Mouse (Mus musculus) heart, adult 2 months (tissue): Measurements from ENCODE around the gene Rgl1. TPM values are rescaled to one million over a fixed set of nuclear protein-coding genes. Genes with fewer than 3 reads are reported as not detected.

Experiments used
- DNase-seq, 2 experiments: peaks; one replicate each; pipeline ENCODE4 v3.0.0; 2021
- H3K27ac ChIP-seq: fragments of 200-600 bp; 2 replicates; pipeline ENCODE4 v1.8.1; 2022
- H3K27me3 ChIP-seq: fragments of 200-500 bp; 2 replicates; pipeline ENCODE4 v1.6.1; 2012; ENCODE audit warnings: mild to moderate bottlenecking, low read length, inconsistent platforms, mixed read lengths; ENCODE audit not compliant: control insufficient read depth, insufficient read depth
- H3K36me3 ChIP-seq: fragments of 200-500 bp; 2 replicates; pipeline ENCODE4 v1.6.1; 2012; ENCODE audit warnings: low read length, inconsistent platforms; ENCODE audit not compliant: control insufficient read depth, insufficient read depth
- H3K4me1 ChIP-seq: fragments of 200-500 bp; 2 replicates; pipeline ENCODE4 v1.6.1; 2011; ENCODE audit warnings: low read length; ENCODE audit not compliant: control insufficient read depth, insufficient read depth
- H3K4me3 ChIP-seq: fragments of 200-600 bp; 2 replicates; pipeline ENCODE4 v1.8.1; 2022
- H3K79me2 ChIP-seq: fragments of 200-500 bp; replicated peaks from 2 replicates; pipeline ENCODE4 v1.6.1; 2012; ENCODE audit warnings: mild to moderate bottlenecking, inconsistent platforms, low read length, moderate library complexity, mixed read lengths; ENCODE audit not compliant: control insufficient read depth, insufficient read depth
- H3K9ac ChIP-seq: fragments of 200-500 bp; 2 replicates; pipeline ENCODE4 v1.6.1; 2012; ENCODE audit warnings: low read depth, mild to moderate bottlenecking, control low read depth, inconsistent platforms, low read length, mixed read lengths
- CTCF ChIP-seq: fragments of 200-600 bp; IDR thresholded peaks from 2 replicates; pipeline ENCODE4 v1.8.1; 2022; ENCODE audit warnings: antibody characterized with exemption, mild to moderate bottlenecking, moderate library complexity
- EP300 ChIP-seq: fragments of 200-500 bp; IDR thresholded peaks from 2 replicates; pipeline ENCODE4 v1.6.1; 2011; ENCODE audit warnings: low read depth, low read length, control low read depth; ENCODE audit not compliant: insufficient read depth
- POLR2A ChIP-seq: fragments of 200-500 bp; IDR thresholded peaks from 2 replicates; pipeline ENCODE4 v1.6.1; 2011; ENCODE audit warnings: mild to moderate bottlenecking, low read depth, low read length, control low read depth; ENCODE audit not compliant: insufficient read depth
- WGBS: fragments of 180-500 bp; shearing (Covaris S2); methylation state at CpG from one replicate; pipeline ENCODE4 v1.1.7; 2018; 5-methylcytosine and 5-hydroxymethylcytosine counted together
- intact Hi-C: fragments of 180-260 bp; cut with DNase I; formaldehyde crosslinking; loops from one replicate; pipeline ENCODE4 v1.15.1; 2025
- polyA plus RNA-seq: library from polyadenylated mRNA; depleted of rRNA; stranded (reverse); fragments of >200 nt; gene quantifications from 2 replicates; pipeline ENCODE4 v1.2.3, GENCODE M21; 2012
- total RNA-seq, 2 experiments: library from RNA; stranded (reverse); gene quantifications; 2 replicates each; pipeline ENCODE4 v1.2.3; 2021

Gene Rgl1
- total and polyA plus RNA-seq, 3 experiments: 14.9 to 33.2 (median 28.4) TPM

DNA sequence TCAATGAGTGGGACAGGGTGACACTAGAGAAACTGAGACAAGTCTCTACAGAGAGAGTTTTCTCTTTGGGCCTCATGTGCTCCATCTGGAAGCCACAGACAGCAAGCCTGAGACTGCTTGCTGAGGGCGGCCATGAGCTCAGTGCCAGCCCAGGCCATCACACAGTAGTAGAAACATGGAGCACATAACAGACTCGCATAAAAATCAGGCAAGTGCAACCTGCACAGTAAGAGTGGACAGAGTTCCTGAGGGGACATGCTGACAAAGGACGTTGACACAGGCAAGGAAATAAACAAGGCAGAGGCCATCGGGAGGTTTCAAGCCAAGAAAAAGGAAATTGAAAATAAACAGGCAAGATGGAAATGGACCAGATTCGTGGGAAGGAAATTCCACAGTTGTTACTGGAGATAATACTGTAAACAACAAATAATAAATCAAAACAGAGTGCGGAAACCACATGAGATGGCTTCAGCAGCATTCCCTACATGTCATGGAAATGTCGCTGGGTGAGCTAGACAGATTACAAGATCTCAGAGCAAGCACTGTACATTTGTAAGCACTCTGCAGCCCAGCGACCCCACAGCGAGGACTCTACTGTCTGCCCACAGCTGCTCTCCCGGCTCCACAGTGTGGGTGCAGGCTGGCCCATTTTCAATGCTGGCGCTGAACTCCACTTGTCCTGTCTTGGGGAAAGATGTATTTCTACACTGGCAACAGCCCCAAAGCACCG, 88.5 kb downstream of the Rgl1 start:
- intact Hi-C loops: loop anchor here (1.0 kb wide), 1 partner anchor 152 kb away; no protein-coding TSS in a partner anchor
- TF ChIP-seq CTCF (no peak), POLR2A (no peak)
- Histone ChIP-seq H3K9ac (no peak overlapping the region), H3K36me3 (peaks cover 4% of the 10 kb centered on the region; the same call in 1 of the 2 replicates), H3K27ac (peak overlapping the region; percentile 39; the same call in 1 of the 2 replicates), H3K4me3 (no peak overlapping the region), H3K79me2 (no peaks in the 10 kb centered on the region), H3K27me3 (no peaks in the 10 kb centered on the region), H3K4me1 (peaks cover 12% of the 10 kb centered on the region)
- 44% methylated on average over 12 of the region's 12 CpGs for WGBS
- peak; percentile 14 to 32 for DNase-seq

DNA sequence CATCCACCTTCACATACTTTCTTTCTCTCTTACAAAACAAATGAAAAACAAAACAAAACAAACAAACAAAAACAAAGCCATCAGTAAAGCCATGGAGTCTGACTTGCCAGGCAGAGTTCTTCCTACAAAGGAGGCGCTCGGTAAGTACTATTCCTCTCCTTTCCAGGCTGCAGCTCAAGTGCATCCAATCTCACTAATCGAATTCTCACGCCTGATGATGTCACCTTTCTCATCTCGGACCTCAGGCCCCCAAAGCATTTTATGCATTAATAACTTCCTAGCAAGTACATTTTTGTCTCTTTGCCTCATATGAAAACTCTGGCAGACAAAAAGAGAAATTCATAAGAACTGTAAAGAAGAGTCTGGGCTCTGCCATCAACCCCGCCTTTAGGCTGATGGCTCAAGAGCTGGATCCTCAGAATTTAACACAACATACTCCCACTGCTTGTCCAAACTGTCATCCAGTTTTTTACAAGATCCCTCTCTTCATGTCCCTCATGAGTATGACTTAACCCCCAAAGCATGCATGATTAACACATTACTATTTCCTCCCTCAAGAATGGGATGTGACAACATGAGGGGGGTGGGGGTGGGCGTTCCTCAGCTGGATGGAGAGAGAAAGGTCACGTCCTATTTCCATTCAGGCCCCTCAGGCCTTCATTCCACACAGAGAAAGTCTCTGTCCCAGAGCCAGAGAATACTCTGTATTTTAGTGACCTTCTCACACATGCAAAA, 96.5 kb downstream of the Rgl1 start:
- Histone ChIP-seq H3K4me1 (peaks cover 3% of the 10 kb centered on the region; the same call in 1 of the 2 replicates), H3K36me3 (no peaks in the 10 kb centered on the region), H3K27ac (peak overlapping the region; percentile 27), H3K9ac (no peak overlapping the region), H3K27me3 (no peaks in the 10 kb centered on the region), H3K79me2 (no peaks in the 10 kb centered on the region), H3K4me3 (no peak overlapping the region)
- intact Hi-C loops: no loop called here
- 36% methylated on average over 8 of the region's 8 CpGs for WGBS
- TF ChIP-seq CTCF (no peak), EP300 (no peak), POLR2A (no peak)
- DNase-seq: no peak

- H3K4me3 ChIP-seq: no peak overlapping the region
- H3K4me1 ChIP-seq: no peaks in the 10 kb centered on the region
- no peaks in the 10 kb centered on the region for H3K27me3 ChIP-seq
- WGBS: 94% methylated on average over 7 of the region's 7 CpGs
- H3K9ac ChIP-seq: no peak overlapping the region
- intact Hi-C loops: no loop called here
- H3K79me2 ChIP-seq: no peaks in the 10 kb centered on the region
- TF ChIP-seq CTCF: no peak
- TF ChIP-seq EP300: no peak
- TF ChIP-seq POLR2A: no peak
- no peak overlapping the region for H3K27ac ChIP-seq
- no peaks in the 10 kb centered on the region for H3K36me3 ChIP-seq
- no peak for DNase-seq
These were observed 105.7 kb downstream of the Rgl1 start for GRCm38 (mm10) chr1:152660436-152660835.

DNA sequence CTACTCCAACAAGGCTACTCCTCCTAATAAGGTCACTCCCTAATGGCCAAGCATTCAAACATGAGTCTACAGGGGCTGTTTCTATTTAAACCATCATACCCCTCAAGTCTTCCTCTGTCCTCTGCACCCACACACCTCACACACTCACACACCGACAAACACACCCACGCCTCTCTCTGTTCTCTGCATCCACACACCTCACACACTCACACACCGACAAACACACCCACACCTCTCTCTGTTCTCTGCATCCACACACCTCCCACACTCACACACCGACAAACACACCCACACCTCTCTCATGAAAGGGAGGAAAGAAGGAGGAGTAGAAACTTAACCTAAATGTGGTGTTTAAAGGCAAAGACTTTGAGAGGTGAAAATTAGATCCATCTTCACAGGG, 106.2 kb downstream of the Rgl1 start:
- no peak for TF ChIP-seq CTCF
- TF ChIP-seq POLR2A: no peak
- no peak for TF ChIP-seq EP300
- intact Hi-C loops: no loop called here
- Histone ChIP-seq H3K36me3 (no peaks in the 10 kb centered on the region), H3K79me2 (no peaks in the 10 kb centered on the region), H3K27me3 (no peaks in the 10 kb centered on the region), H3K9ac (no peak overlapping the region), H3K4me3 (no peak overlapping the region), H3K27ac (no peak overlapping the region), H3K4me1 (no peaks in the 10 kb centered on the region)
- DNase-seq: no peak
- 89% methylated on average over 4 of the region's 4 CpGs for WGBS

DNA sequence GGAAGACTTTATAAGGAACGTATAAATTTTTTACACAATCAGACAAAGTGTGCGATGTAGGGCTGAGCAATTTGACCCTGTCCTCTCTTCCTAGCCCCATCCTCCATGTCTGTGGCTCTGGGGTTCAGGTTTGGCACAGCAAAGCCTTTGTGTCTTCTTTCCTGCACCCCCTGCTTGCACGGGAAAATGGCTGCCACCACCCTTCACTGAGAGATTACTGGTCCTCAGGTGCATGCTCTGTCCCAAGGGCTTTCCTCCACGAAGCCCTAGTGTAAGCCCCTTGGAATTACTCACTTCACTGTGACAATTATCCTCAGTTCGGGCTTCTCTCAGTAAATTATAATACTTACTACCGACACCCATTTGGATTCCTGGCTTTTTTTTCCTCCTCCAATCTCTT, 109.5 kb downstream of the Rgl1 start:
- TF ChIP-seq EP300 (no peak), CTCF (no peak), POLR2A (no peak)
- H3K36me3 ChIP-seq: no peaks in the 10 kb centered on the region

DNA sequence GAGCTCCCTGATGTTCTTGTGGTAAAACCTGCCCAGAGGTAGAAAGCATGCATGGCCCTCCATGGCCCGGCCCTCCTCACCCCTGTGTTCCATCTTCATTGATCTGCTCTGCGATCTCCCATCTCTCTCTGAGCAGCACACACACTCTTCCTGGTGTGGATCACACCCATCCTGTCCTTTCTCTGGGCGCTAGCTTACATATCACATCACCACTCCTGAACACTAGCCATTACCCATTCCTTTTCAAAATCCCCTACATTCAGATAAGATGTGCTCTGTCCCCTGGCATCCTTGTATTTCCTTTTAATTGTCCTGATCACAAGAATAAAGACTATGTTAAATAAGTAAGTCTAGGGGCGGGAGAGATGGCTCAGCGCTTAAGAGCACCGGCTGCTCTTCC, 111.3 kb downstream of the Rgl1 start:
- Histone ChIP-seq H3K9ac (no peak overlapping the region), H3K27ac (no peak overlapping the region), H3K27me3 (no peaks in the 10 kb centered on the region), H3K4me1 (no peaks in the 10 kb centered on the region; the same call in 1 of the 2 replicates), H3K4me3 (no peak overlapping the region), H3K36me3 (no peaks in the 10 kb centered on the region), H3K79me2 (no peaks in the 10 kb centered on the region)
- TF ChIP-seq POLR2A (no peak), EP300 (no peak), CTCF (no peak)
- intact Hi-C loops: no loop called here
- 90% methylated on average over 6 of the region's 6 CpGs for WGBS
- DNase-seq: no peak

More for the DNA sequence above, 109.5 kb downstream of the Rgl1 start:
- Histone ChIP-seq H3K4me3 (no peak overlapping the region), H3K9ac (no peak overlapping the region), H3K27ac (no peak overlapping the region), H3K27me3 (no peaks in the 10 kb centered on the region), H3K79me2 (no peaks in the 10 kb centered on the region), H3K4me1 (no peaks in the 10 kb centered on the region; the same call in 1 of the 2 replicates)
- DNase-seq: no peak
- WGBS: 82% methylated on average over 6 of the region's 6 CpGs
- intact Hi-C loops: no loop called here
